29 mouse cellular contexts compared by ENCODE assay signal in genomic region chrX:129776761-129777160, GRCm38 (mm10). TPM values are rescaled to one million over a fixed set of nuclear protein-coding genes. Genes with fewer than 3 reads are reported as not detected.
A peak's percentile ranks its signal among the peaks of the same experiment; 100 is the strongest.
DNase-seq lines count a peak whose midpoint lies in the region; ATAC-seq and TF ChIP-seq lines count a peak whose summit lies in the region.
"Had no signal": no experiment of that assay in that cellular context is flagged by ENCODE, and none has a peak within 500 bp of the region (broad histone marks: within the 10 kb centered on the region; RNA-seq: fewer than 3 reads in every experiment).

No protein-coding gene starts in this region.

- DNase-seq in 3T3-L1 (ENCODE audit: low read depth, low spot score) = peak; percentile 17
- peak; percentile 71 for DNase-seq in MEL (ENCODE audit: low read depth, low spot score)
- no peak for DNase-seq in lung, adult 2 months
- DNase-seq in frontal cortex, postnatal 14 days (ENCODE audit: low spot score in 2 of 2) = no peak
- DNase-seq: adrenal gland, adult 8-10 months; cerebellum, adult 2 months; cerebellum, postnatal 25 days; heart, postnatal 14 days; kidney, adult 9 months; kidney, postnatal 25 days; lung, adult 18-20 months; lung, postnatal 10 days; right cerebral cortex, postnatal 14 days; thymus, adult 18-20 months; thymus, postnatal 4 days had no signal

- peak; percentile 92 for TF ChIP-seq RAD21 in MEL (IDR thresholded peaks at IDR 0.05; ENCODE audit: low read depth, low read length)

- 81% methylated on average over 1 of the region's 1 CpGs for WGBS in intestine, postnatal 0 days
- 63% methylated on average over 1 of the region's 1 CpGs for WGBS in intestine, embryonic 15.5 days
- WGBS in lung, adult 2 months = 54% methylated on average over 1 of the region's 1 CpGs
- whole genome bisulfite sequencing in hindbrain, embryonic 16.5 days = 74% methylated on average over 1 of the region's 1 CpGs

- no peaks in the 10 kb centered on the region for H3K4me1 ChIP-seq in intestine, postnatal 0 days (replicated peaks; ENCODE audit: control insufficient read depth, insufficient read depth, low read length)
- no peaks in the 10 kb centered on the region for H3K4me1 ChIP-seq in intestine, embryonic 15.5 days (replicated peaks)
- H3K4me1 ChIP-seq in MEL (ENCODE audit: control insufficient read depth in 1 of 2, insufficient read depth in 2 of 2, low read length in 2 of 2) = peaks cover 0 to 2% of the 10 kb centered on the region in 2 experiments; a peak in 1 of 4 replicates
- H3K4me1 ChIP-seq in lung, adult 2 months (ENCODE audit: control insufficient read depth, insufficient read depth, low read length) = no peaks in the 10 kb centered on the region
- no peaks in the 10 kb centered on the region for H3K4me1 ChIP-seq in hindbrain, embryonic 16.5 days (ENCODE audit: control insufficient read depth, insufficient read depth, low read depth, low read length)
- H3K4me1 ChIP-seq: hindbrain, embryonic 10.5 days; hindbrain, embryonic 15.5 days; limb, embryonic 13.5 days; midbrain, embryonic 12.5 days; neural tube, embryonic 13.5 days had no signal

- no peak for TF ChIP-seq POLR2A in MEL (IDR thresholded peaks at IDR 0.05; ENCODE audit: control insufficient read depth in 1 of 2, insufficient read depth in 1 of 2, low read depth in 1 of 2, low read length in 2 of 2, poor library complexity in 1 of 2)
- no peak for TF ChIP-seq POLR2A in lung, adult 2 months (IDR thresholded peaks at IDR 0.05; ENCODE audit: borderline replicate concordance, extremely low read depth, low read depth, low read length)

- H3K4me2 ChIP-seq in intestine, postnatal 0 days (replicated peaks; ENCODE audit: low read depth) = no peak overlapping the region
- H3K4me2 ChIP-seq in intestine, embryonic 15.5 days (replicated peaks) = no peak overlapping the region
- H3K4me2 ChIP-seq in hindbrain, embryonic 16.5 days (ENCODE audit: low read length) = no peak overlapping the region
- H3K4me2 ChIP-seq: forebrain, embryonic 13.5 days; hindbrain, embryonic 15.5 days; limb, embryonic 13.5 days; liver, embryonic 11.5 days; midbrain, embryonic 12.5 days; neural tube, embryonic 13.5 days had no signal

- ATAC-seq in intestine, postnatal 0 days = no peak
- ATAC-seq in intestine, embryonic 15.5 days = no peak
- peak; percentile 87 for ATAC-seq in megakaryocyte progenitor cell, adult 5-6 weeks (replicated peaks; ENCODE audit: poor library complexity)
- ATAC-seq in hindbrain, embryonic 16.5 days = no peak
- ATAC-seq: activated CD4-positive, CD25-positive, alpha-beta regulatory T cell, adult 4 months; forebrain, embryonic 13.5 days; intestine, embryonic 16.5 days had no signal

- H3K27me3 ChIP-seq in intestine, postnatal 0 days (replicated peaks; ENCODE audit: control insufficient read depth, insufficient read depth, low read length) = no peaks in the 10 kb centered on the region
- H3K27me3 ChIP-seq in intestine, embryonic 15.5 days (replicated peaks) = no peaks in the 10 kb centered on the region
- H3K27me3 ChIP-seq in MEL (ENCODE audit: control insufficient read depth in 1 of 2, insufficient read depth in 2 of 2, low read length in 2 of 2) = no peaks in the 10 kb centered on the region
- no peaks in the 10 kb centered on the region for H3K27me3 ChIP-seq in hindbrain, embryonic 16.5 days (replicated peaks; ENCODE audit: control insufficient read depth, insufficient read depth, low read length)
- H3K27me3 ChIP-seq: forebrain, embryonic 13.5 days; hindbrain, embryonic 15.5 days; limb, embryonic 13.5 days; midbrain, embryonic 12.5 days; neural tube, embryonic 13.5 days had no signal

- TF ChIP-seq EP300 in MEL (IDR thresholded peaks at IDR 0.05; ENCODE audit: low read depth in 1 of 2, low read length in 2 of 2) = no peak; a peak in 1 of 4 replicates

- H3K4me3 ChIP-seq in intestine, postnatal 0 days (ENCODE audit: low read depth, low read length) = no peak overlapping the region
- no peak overlapping the region for H3K4me3 ChIP-seq in intestine, embryonic 15.5 days (replicated peaks)
- H3K4me3 ChIP-seq in MEL (ENCODE audit: control insufficient read depth in 1 of 2, insufficient read depth in 1 of 2, low read depth in 2 of 2, low read length in 2 of 2) = peak overlapping the region in 1 of 2 experiments; percentile 4; a peak in 1 of 4 replicates
- H3K4me3 ChIP-seq in lung, adult 2 months (replicated peaks; ENCODE audit: extremely low read depth, low read depth, low read length) = no peak overlapping the region
- no peak overlapping the region for H3K4me3 ChIP-seq in hindbrain, embryonic 16.5 days (ENCODE audit: low read length)
- H3K4me3 ChIP-seq: forebrain, embryonic 13.5 days; hindbrain, embryonic 10.5 days; hindbrain, embryonic 15.5 days; limb, embryonic 13.5 days; midbrain, embryonic 12.5 days; myocyte; neural tube, embryonic 13.5 days had no signal

- H3K9ac ChIP-seq in intestine, postnatal 0 days (ENCODE audit: low read depth, low read length) = no peak overlapping the region
- H3K9ac ChIP-seq in intestine, embryonic 15.5 days = no peak overlapping the region
- no peak overlapping the region; the same call in 1 of the 2 replicates for H3K9ac ChIP-seq in MEL (ENCODE audit: control insufficient read depth, low read depth, low read length, poor library complexity, severe bottlenecking)
- no peak overlapping the region for H3K9ac ChIP-seq in hindbrain, embryonic 16.5 days (ENCODE audit: low read depth, low read length)
- H3K9ac ChIP-seq: forebrain, embryonic 13.5 days; hindbrain, embryonic 15.5 days; limb, embryonic 13.5 days; midbrain, embryonic 12.5 days; neural tube, embryonic 13.5 days had no signal

- H3K36me3 ChIP-seq in intestine, postnatal 0 days (ENCODE audit: control insufficient read depth, insufficient read depth) = no peaks in the 10 kb centered on the region
- no peaks in the 10 kb centered on the region for H3K36me3 ChIP-seq in intestine, embryonic 15.5 days
- H3K36me3 ChIP-seq in MEL (ENCODE audit: control insufficient read depth in 1 of 2, insufficient read depth in 2 of 2, low read length in 2 of 2) = peaks cover 0 to 15% of the 10 kb centered on the region in 2 experiments; a peak in 2 of 4 replicates
- H3K36me3 ChIP-seq in hindbrain, embryonic 16.5 days (ENCODE audit: control insufficient read depth, insufficient read depth, low read length) = no peaks in the 10 kb centered on the region
- H3K36me3 ChIP-seq: hindbrain, embryonic 10.5 days; hindbrain, embryonic 15.5 days; limb, embryonic 13.5 days; midbrain, embryonic 12.5 days; neural tube, embryonic 13.5 days had no signal

- no peaks in the 10 kb centered on the region for H3K79me2 ChIP-seq in MEL (ENCODE audit: control insufficient read depth, insufficient read depth, low read length, poor library complexity)

- no peaks in the 10 kb centered on the region for H3K9me3 ChIP-seq in intestine, postnatal 0 days (ENCODE audit: control insufficient read depth)
- no peaks in the 10 kb centered on the region for H3K9me3 ChIP-seq in intestine, embryonic 15.5 days
- no peaks in the 10 kb centered on the region for H3K9me3 ChIP-seq in MEL (replicated peaks; ENCODE audit: insufficient read depth, low read length)
- no peaks in the 10 kb centered on the region for H3K9me3 ChIP-seq in hindbrain, embryonic 16.5 days (ENCODE audit: control insufficient read depth, low read length)
- H3K9me3 ChIP-seq: forebrain, embryonic 13.5 days; hindbrain, embryonic 10.5 days; hindbrain, embryonic 15.5 days; limb, embryonic 13.5 days; midbrain, embryonic 12.5 days; neural tube, embryonic 13.5 days had no signal

- H3K27ac ChIP-seq in intestine, postnatal 0 days (ENCODE audit: low read depth, low read length) = no peak overlapping the region
- H3K27ac ChIP-seq in intestine, embryonic 15.5 days = no peak overlapping the region
- H3K27ac ChIP-seq in MEL (ENCODE audit: control insufficient read depth, low read depth, low read length) = no peak overlapping the region
- no peak overlapping the region for H3K27ac ChIP-seq in hindbrain, embryonic 16.5 days (ENCODE audit: low read depth, low read length)
- H3K27ac ChIP-seq: forebrain, embryonic 13.5 days; hindbrain, embryonic 10.5 days; hindbrain, embryonic 15.5 days; limb, embryonic 13.5 days; midbrain, embryonic 12.5 days; neural tube, embryonic 13.5 days had no signal

- TF ChIP-seq CTCF in intestine, postnatal 0 days (IDR thresholded peaks at IDR 0.05; ENCODE audit: low read depth) = peak; percentile 36; the same call in 1 of the 2 replicates
- peak in 2 of 3 experiments; percentile 31 to 75; a peak in 4 of 6 replicates for TF ChIP-seq CTCF in MEL (IDR thresholded peaks at IDR 0.05 in 2 of 3, conservative IDR thresholded peaks at IDR 0.05 in 1 of 3; ENCODE audit: control insufficient read depth in 1 of 3, insufficient read depth in 1 of 3, low read depth in 2 of 3, low read length in 3 of 3, poor library complexity in 1 of 3, severe bottlenecking in 1 of 3)
- TF ChIP-seq CTCF in lung, adult 2 months (IDR thresholded peaks at IDR 0.05; ENCODE audit: insufficient read depth, low read length) = no peak

TF ChIP-seq in MEL, 35 proteins besides CTCF, POLR2A, EP300 and RAD21 (continues in another document):
- no peak for TF ChIP-seq ZNF384 (IDR thresholded peaks at IDR 0.05; ENCODE audit: low read depth, low read length)
- no peak for TF ChIP-seq SIN3A (IDR thresholded peaks at IDR 0.05; ENCODE audit: low read length)
- no peak for TF ChIP-seq ELF1 (IDR thresholded peaks at IDR 0.05; ENCODE audit: low read depth, low read length)
- no peak for TF ChIP-seq NELFE (IDR thresholded peaks at IDR 0.05; ENCODE audit: low read depth, low read length)
- TF ChIP-seq CHD2 (IDR thresholded peaks at IDR 0.05; ENCODE audit: low read length) = no peak
- no peak for TF ChIP-seq MAX (IDR thresholded peaks at IDR 0.05; ENCODE audit: low read length)
- TF ChIP-seq ZC3H11A (IDR thresholded peaks at IDR 0.05; ENCODE audit: low read depth, low read length) = peak; percentile 72
- no peak for TF ChIP-seq GABPA (IDR thresholded peaks at IDR 0.05; ENCODE audit: low read depth, low read length)
- TF ChIP-seq SMC3 (IDR thresholded peaks at IDR 0.05; ENCODE audit: low read depth, low read length) = peak; percentile 92
- TF ChIP-seq MEF2A (IDR thresholded peaks at IDR 0.05; ENCODE audit: extremely low read depth, insufficient replicate concordance, low read depth, low read length, poor library complexity, severe bottlenecking) = no peak
- TF ChIP-seq POLR2AphosphoS2 (IDR thresholded peaks at IDR 0.05; ENCODE audit: low read length) = no peak

RNA-seq across cellular contexts. Expression of gene Diaph2, which starts 27.2 kb away (rescaled TPM):
- 2.3 and 2.4 TPM in 2 replicates for polyA plus RNA-seq in intestine, postnatal 0 days (2015; fragmentation: Nextera tagmentation; extraction: Ambion mirVana)
- polyA plus RNA-seq in intestine, embryonic 15.5 days (2015; fragmentation: Nextera tagmentation; extraction: Ambion mirVana) = 3.5 and 4.4 TPM in 2 replicates
- total RNA-seq in MEL (2012; rRNA removed) = not detected in 2 replicates
- under 1 TPM in 1 of 2 experiments, not detected in 1; 0.03 TPM for polyA plus RNA-seq in MEL (2012; ENCODE audit: insufficient read depth in 1 of 2, insufficient read length in 2 of 2, low read depth in 1 of 2, low replicate concordance in 2 of 2, missing spikeins in 1 of 2)
- total RNA-seq in megakaryocyte progenitor cell, adult 5-6 weeks (2015) = 39.7 and 39.8 TPM in 2 replicates
- 16.2 and 18.7 TPM in 2 replicates for total RNA-seq in megakaryocyte progenitor cell, adult 5-6 weeks (2017)
- 4.6 and 7.0 TPM in 2 replicates for polyA plus RNA-seq in lung, adult 2 months (2012; rRNA removed)
- 2.9 and 3.3 TPM in 2 replicates for polyA plus RNA-seq in hindbrain, embryonic 16.5 days (2015; fragmentation: Nextera tagmentation; extraction: Ambion mirVana)

Comparison
In these comparisons a context has a peak if more than half of its experiments do, and no peak if none do; other contexts are left out.
1. DNase-seq: peak in 3T3-L1 (single experiment) and MEL (single experiment); none in lung, adult 2 months (single experiment) and frontal cortex, postnatal 14 days (0 of 2).